Mouse (Mus musculus) layer of hippocampus, postnatal 25 days (tissue): ENCODE results near the gene Olfr726. TPM values are rescaled to one million over a fixed set of nuclear protein-coding genes. Genes with fewer than 3 reads are reported as not detected.

Experiments used
- DNase-seq, 2 experiments: peaks; one replicate each; pipeline ENCODE4 v3.0.0; 2022; ENCODE audit warnings: mixed read lengths in 2 of 2, low spot score in 1 of 2; ENCODE audit errors: extremely low spot score in 1 of 2
- total RNA-seq, 2 experiments: library from RNA; stranded (reverse); gene quantifications; 2 replicates each; pipeline ENCODE4 v1.2.3; 2021

The Olfr726 gene
- total RNA-seq: not detected

GRCm38 (mm10) chr14:50090853-50091252 is at the start of gene Olfr726:
Olfr726 (minus strand) TSS chr14:50090953.
- no peak for DNase-seq

GRCm38 (mm10) chr14:50122886-50123285 is 32.1 kb upstream of the Olfr726 start, which contains the start of gene Olfr727:
Olfr727 (plus strand) TSS chr14:50123186.
- no peak for DNase-seq

GRCm38 (mm10) chr14:50062733-50063104 is 28.0 kb downstream of the Olfr726 start:
- DNase-seq: no peak

- DNase-seq: peak; percentile 17 to 30
Measured at GRCm38 (mm10) chr14:50061955-50062732, 28.6 kb downstream of the Olfr726 start.

- DNase-seq: no peak
Measured at GRCm38 (mm10) chr14:50061590-50061954, 29.2 kb downstream of the Olfr726 start.

GRCm38 (mm10) chr14:50061179-50061578 is 29.6 kb downstream of the Olfr726 start:
- no peak for DNase-seq

GRCm38 (mm10) chr14:50040275-50040674 is 50.5 kb downstream of the Olfr726 start, which contains the start of gene Olfr725:
Olfr725 (minus strand) TSS chr14:50040375.
- no peak for DNase-seq

Other genes with a start within 250 kb of the Olfr726 start
- gene Olfr722, start 189.0 kb downstream of the Olfr726 start, total RNA-seq: not detected
- not detected for gene Olfr723, start 159.2 kb downstream of the Olfr726 start, total RNA-seq
- gene Olfr724, start 127.7 kb downstream of the Olfr726 start, total RNA-seq: not detected
- not detected for gene Olfr725, start 50.6 kb downstream of the Olfr726 start, total RNA-seq
- not detected for gene Olfr727, start 32.2 kb upstream of the Olfr726 start, total RNA-seq
- gene Olfr728, start 51.7 kb upstream of the Olfr726 start, total RNA-seq: not detected
- not detected for gene Olfr729, start 62.0 kb upstream of the Olfr726 start, total RNA-seq
- gene Olfr730, start 97.2 kb upstream of the Olfr726 start, total RNA-seq: not detected
- gene Olfr731, start 150.9 kb upstream of the Olfr726 start, total RNA-seq: not detected
- not detected for gene Olfr732, start 193.3 kb upstream of the Olfr726 start, total RNA-seq
- not detected for gene Olfr733, start 210.6 kb upstream of the Olfr726 start, total RNA-seq
- not detected for gene Olfr734, start 235.8 kb upstream of the Olfr726 start, total RNA-seq